Mouse (Mus musculus) gastrocnemius, postnatal 14 days (tissue): ENCODE results near the gene Zdhhc13. TPM values are rescaled to one million over a fixed set of nuclear protein-coding genes. Genes with fewer than 3 reads are reported as not detected.

Experiments
- DNase-seq: peaks from one replicate; pipeline ENCODE4 v3.0.0; 2021; ENCODE audit warnings: mixed read lengths
- intact Hi-C: fragments of 180-260 bp; cut with DNase I; formaldehyde crosslinking; loops from one replicate; pipeline ENCODE4 v1.15.1; 2025; ENCODE audit warnings: low total_unique reads
- total RNA-seq, 2 experiments: library from RNA; stranded (reverse); gene quantifications; 2 replicates each; pipeline ENCODE4 v1.2.3; 2021

The Zdhhc13 gene
- total RNA-seq, 2 experiments from 2014 or later, result 4.4 to 4.7 TPM

DNA sequence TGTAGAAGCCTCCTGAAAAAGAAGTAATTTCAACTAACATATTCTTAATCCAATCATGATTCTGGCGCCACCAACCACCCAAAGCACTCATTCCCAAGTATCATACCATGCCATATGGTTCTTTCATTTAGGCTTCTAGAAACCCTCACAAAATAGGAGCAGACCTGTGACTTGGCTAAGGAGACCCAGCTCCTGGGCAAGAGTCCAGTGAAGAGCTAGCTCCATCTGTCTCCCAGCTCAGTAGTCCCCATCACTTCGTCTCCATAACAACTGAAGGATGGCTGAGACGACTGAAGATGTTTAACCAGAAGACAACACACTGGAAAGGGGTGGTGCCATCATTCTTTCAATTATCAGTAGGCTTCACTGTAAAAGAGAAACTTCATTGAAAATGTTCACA, 9.7 kb upstream of the Zdhhc13 start:
- DNase-seq, result no peak
- intact Hi-C loops, result no loop called here

DNA sequence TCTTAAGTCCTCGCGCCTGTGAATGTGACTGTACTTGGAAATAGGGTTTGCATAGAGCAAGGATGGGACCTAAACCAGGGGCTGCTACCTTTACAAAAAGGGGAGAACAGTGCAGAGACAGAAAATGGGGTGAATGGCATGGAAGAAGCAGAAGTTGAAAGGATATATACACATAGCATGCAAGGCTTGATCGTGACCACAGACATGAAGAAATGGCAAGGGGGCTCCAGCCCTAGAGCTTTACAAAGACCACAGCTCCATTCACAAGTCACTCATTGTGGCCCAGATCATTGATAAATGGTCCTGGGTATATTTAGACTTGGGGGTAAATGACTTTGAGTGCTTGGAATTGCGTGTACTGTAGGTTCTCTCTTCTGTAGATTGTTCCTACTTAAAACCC, 6.4 kb upstream of the Zdhhc13 start:
- intact Hi-C loops, result no loop called here
- no peak for DNase-seq

DNA sequence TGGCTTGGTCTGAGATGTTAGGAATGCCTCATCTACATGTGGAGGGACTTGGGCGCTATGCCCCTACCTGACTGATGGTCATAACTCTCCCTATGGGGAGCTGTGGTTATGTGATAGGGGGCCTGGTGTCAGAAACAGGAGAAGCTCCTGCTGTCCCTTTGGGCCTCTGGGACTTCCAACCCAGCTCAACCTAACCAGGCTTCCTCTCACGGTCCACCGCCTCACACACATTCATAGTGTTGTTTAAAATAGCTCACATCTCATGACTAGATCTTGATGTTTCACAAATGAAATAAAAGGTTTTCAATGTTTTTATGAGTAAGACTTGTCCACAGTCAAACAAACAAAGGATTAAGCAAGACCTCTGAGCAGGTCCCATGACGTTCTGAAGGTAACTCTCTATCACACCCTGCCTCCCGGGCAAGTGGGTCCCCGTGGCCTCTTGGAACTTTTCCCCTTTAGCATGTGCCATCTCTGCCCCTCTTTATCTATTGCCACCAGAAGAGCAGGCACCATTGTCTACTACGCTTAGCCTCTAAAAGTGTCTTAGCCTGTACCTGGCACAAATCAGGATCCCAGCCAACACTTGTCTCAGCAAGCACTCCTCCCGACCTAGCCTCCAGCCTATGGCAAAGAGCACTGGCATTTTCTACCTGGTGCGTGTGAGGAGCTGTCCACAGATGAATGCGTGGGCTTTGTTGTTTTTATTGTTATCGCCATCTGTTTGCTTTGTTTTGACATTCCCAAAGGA, 3.9 kb upstream of the Zdhhc13 start:
- intact Hi-C loops, result no loop called here

DNA sequence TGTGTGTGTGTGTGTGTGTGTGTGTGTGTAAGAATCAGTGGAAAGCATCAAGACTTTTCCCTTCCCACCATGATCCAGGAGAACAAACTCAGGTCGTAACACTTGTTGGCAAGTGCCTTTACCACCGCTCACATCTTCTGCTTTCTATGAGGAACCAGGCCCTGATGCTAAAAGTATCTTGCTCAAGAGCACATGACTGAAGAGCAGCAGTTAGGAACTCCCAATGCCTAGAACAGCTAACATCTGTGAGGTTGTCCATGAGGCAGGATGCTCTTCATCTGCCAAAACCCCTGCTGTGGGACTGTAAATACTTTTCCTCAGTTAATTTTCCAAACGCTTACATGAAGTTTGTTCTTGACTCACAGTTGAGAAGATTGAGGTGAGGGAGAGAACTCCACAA, 455 bp upstream of the Zdhhc13 start:
- no peak for DNase-seq
- intact Hi-C loops, result no loop called here

More for the DNA sequence above, 3.9 kb upstream of the Zdhhc13 start:
- no peak for DNase-seq

DNA sequence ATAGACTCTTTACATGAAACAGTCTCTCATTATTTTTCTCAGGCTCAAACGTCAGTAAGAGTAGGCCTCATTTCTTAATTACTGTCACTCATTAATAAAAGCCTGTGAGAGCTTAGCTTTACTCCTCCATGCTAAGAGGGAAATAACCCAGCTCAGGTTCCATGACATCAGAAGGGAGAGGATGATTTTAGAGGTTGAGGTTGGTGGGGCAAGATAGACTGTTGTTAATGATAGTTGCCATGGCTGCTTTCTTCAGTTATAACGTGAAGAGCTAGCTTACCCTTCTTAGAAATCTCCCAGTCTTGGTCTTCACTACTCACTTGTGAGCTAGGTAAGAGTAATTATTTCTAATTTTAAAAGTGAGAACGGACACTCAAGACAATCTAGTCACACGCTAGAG, 1.3 kb downstream of the Zdhhc13 start:
- DNase-seq, result no peak
- intact Hi-C loops, result no loop called here

DNA sequence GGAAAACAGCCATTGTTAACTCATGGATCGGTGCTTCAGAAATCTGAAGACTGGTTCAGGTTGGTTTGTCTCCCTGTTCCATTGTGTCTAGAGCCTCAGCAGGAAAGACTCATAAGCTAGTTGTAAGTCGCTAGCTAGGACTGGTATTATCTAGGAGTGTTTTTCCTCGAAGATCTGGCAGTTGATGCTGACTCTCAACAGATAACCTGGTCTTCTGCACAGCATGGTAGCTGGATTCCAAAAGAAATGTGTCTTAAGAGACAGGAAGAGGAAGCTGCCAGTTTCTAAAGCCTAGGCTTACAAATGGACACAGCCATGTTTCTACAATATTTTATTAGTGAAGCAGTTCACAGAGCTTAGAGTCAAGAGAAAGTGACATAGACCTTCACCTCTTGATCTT, 2.6 kb downstream of the Zdhhc13 start:
- intact Hi-C loops, result no loop called here
- DNase-seq, result no peak

DNA sequence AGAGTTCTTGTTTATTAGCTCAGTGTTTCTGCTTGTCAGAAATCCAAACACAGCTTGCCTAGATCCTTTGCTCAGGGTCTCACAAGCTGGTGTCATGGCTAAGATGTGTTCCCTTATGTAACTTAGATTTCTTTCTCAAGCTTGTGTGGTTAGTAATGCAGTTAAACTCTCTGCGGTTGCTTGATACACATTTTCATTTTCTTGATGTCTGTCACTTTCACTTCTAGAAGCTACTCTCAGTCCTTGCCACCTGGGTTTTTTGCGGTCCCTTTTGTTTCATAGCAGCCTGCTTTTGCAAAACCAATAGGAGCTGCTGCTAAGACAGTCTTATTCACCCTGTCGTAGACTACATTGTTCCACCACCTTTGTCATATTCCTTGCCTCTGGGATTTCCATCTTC, 6.3 kb downstream of the Zdhhc13 start:
- no peak for DNase-seq
- intact Hi-C loops, result no loop called here

DNA sequence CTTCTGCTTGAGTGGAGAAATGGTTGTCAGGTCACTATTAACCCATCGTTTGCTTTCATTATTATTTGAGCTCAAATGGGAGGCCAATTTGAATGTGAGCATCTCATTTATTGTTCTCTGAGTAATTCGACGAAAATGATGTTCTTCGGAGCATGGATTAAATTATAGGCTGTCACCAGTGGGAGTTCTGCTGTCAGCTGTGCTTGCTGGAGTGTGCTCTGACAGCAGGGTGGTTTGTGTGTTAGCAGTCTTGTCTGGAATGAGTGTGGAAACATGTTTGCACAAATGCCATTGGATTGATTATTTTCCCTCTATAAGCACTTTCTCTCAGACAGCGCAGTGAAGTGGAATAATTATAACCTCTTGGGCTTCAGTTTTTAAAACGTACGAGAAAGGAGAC, 14.6 kb downstream of the Zdhhc13 start:
- no peak for DNase-seq
- intact Hi-C loops, result no loop called here

DNA sequence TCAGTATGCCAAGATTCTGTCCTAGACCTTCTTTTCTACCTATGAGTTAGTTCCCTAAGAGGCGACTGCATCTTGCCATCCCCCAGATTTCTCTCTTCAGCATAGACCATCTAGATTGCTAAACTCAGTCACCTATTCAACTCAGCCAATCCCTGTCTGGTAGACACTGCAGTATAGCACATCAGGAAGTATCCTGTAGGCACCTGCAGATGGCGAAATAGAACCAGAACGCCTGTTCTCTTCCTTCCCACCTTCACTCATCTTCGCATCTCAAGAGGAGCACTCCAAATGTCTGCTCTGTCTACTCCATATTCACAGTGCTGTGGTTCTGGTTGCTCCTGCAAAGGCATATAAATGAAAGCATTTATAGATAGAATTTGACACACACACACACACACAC, 17.8 kb downstream of the Zdhhc13 start:
- no peak for DNase-seq
- intact Hi-C loops, result no loop called here

DNA sequence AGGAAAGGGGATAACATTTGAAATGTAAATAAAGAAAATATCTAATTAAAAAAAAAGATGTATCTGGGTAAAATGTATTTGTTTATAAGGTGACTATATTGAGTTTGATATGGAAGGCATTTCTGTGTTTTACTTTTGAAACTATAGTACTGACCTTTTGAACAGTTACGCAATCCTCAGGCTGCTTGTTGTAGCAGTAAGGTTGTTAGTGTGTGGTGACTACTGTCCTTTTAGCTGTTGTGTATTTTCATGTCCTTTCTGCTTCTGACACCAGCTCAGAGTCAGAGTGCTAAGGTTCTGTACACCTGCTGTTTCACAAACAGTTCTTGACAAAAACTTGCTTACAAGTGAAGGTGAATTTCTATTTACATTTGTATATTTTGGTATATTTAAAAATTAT, 21.8 kb downstream of the Zdhhc13 start:
- DNase-seq, result no peak
- intact Hi-C loops, result no loop called here

DNA sequence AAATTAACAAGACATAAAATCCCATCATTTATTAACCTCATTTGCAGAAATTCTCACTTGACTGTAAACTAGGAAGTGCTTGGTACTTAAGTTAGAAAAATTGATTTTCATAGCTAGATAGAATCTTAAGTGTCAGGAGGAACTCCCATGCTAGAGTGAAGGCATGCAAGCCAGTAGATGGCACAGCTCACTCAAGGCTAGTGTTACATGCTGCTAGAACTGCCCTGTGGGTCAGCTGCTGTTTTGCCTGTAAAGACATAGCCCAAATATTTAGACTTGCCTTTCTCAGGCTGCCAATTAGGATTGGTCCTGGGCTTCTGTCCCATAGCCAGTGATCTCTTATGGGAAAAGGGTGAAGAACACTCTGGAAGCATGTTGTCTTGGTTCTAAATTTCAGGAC, 23.6 kb downstream of the Zdhhc13 start:
- intact Hi-C loops, result no loop called here
- DNase-seq, result no peak

DNA sequence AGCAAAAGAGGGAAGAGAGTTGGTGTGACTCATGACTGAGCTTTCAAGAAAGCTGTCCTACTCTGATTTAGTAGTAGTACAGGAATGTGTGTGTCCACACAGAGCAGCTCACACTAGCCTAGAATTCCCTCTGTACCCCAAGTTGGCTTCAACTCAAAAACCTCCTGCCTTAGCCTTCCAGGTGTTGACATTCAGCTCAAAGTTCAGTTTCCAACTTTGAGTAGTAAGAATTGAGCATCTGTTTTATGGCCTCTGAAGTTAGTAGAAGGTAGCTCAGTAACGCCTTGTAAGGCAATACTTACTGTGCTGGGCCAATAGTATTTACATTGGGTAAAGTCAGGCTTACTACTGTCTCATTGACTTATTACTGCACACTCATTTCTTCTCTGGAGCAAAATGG, 24.8 kb downstream of the Zdhhc13 start:
- DNase-seq, result no peak
- intact Hi-C loops, result no loop called here

DNA sequence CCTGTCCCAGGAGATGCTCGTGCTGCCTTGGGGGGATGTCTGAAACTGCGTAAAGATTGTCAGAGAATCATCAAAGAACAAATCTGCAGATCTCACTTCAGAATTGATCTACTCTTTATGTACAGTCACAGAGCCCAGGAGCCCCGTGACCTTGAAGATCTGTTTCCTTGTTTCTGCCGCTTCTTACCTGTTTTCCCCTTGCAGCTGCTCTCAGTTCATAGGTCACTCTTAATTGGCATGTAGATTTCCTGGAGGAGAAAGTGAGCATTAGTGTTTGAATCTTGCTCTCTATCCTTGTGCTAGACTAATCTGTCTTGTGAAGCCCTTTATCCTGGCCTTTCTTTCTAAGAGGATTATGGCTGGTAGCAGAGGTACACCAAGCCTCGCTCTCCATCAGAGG, 32.9 kb downstream of the Zdhhc13 start:
- intact Hi-C loops, result no loop called here
- no peak for DNase-seq

DNA sequence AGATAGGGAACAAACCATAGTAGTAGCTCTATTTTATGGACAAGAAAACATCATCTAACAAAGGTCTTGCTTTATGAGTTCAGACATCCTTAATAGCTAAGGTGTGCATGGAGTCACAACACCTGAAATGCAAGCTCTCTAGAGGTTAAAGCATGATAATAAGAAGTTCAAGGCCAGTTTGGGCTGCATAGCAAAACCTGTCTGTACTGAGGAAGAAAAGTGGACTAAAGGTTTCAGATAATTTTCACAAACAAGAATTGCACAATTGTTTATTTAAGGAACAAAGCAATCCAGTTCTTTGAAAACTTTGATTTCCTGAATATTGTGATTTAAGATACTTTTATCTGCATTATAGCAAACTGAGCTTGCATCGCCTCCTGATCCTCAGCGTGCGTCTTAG, 34.8 kb downstream of the Zdhhc13 start:
- no peak for DNase-seq
- intact Hi-C loops, result no loop called here

DNA sequence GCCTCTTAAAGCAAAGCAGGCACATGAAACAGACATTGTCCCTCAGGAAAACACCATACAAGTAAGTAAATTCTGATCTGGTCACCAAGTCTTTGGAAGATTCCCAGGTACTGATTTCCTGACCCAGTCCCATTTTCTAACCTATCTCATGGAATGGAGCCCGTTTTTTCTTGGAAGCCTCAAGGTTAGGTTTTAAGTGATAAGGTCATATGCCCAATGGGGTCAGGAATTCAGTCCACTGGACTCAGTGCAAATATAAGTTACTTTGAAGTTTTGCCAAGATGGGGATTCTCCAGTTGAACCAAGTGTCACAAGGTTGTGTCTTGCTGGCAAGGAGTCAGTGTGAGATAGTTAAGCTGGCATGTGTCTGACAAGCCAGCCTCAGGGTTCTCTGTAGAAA, 35.9 kb downstream of the Zdhhc13 start:
- intact Hi-C loops, result loop anchor here (5.0 kb wide), 1 partner anchor 48 kb away; no protein-coding TSS in a partner anchor
- no peak for DNase-seq

DNA sequence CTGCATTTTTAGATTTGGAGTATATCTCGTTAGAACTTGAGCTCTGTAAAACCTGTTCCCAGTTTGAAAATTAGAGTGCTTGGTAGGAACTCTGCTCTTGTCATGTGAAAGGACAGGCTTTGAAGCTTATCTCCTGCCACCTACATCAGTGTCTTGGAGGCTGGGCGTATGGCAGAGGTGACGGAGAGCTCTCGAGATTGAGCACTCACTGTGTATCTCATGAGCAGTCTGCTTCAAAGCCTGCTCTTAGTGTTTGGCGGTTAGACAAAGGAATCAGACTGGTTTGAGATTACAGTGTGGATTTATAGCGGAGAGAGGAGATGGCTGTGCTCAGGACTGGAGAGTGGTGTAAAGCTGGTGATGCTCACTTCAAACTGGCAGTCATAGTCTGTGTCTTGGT, 36.4 kb downstream of the Zdhhc13 start:
- DNase-seq, result no peak
- intact Hi-C loops, result loop anchor here (5.0 kb wide), 1 partner anchor 47 kb away; no protein-coding TSS in a partner anchor

DNA sequence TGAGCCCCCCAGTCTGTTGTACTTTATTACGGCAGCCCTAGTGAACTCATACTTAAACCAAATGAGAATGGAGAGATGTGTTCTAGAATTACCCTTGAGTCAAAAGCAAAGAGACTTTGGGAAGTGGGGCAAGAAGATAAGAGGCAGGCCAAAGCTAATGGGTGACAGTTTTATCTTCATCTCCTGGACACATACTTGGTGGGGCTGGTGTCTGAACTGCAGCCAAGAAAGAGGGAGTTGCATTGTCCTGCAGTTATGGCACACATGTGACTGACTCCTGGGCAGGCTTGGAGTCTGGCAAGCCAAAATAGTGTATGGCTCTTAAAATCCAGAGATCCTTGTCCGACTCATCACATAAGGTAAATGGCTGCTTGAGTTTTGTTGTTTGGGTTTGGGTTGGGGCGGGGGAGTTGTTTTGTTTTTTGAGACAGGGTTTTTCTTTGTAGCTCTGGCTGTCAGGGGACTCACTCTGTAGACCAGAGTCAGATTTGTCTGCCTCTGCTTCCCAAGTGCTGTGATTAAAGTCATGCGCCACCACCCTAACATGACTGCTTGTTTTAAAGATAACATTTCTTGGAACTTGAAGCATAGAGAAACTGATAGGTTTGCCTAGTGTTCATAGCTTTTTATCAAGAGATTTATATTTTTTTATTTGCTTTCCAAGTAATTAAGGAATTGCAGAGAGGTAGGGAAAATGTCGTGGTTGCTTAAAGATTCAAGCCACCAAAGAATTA, 40.5 kb downstream of the Zdhhc13 start:
- intact Hi-C loops, result loop anchor here (5.0 kb wide), 1 partner anchor 43 kb away; no protein-coding TSS in a partner anchor

DNA sequence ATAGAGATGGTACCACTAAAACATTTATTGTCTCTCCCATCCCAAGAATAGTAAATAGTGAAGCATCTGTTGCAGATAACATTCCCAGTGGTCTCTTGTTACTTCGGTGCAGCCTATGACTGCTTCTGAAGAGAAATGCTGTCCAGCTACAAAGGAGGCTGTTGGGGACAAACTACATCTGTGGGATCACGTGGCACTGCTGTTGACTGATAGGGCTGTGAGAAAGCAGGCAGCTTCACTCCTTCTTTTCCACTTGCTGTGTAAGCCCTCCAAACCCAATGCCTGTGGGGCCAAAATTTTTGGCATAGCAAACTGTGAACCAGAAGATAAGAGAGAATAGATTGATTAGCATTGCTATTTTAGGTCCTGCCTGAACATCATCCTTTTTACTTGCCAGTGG, 41.6 kb downstream of the Zdhhc13 start:
- intact Hi-C loops, result no loop called here
- no peak for DNase-seq

More for the DNA sequence above, 40.5 kb downstream of the Zdhhc13 start:
- DNase-seq, result no peak

DNA sequence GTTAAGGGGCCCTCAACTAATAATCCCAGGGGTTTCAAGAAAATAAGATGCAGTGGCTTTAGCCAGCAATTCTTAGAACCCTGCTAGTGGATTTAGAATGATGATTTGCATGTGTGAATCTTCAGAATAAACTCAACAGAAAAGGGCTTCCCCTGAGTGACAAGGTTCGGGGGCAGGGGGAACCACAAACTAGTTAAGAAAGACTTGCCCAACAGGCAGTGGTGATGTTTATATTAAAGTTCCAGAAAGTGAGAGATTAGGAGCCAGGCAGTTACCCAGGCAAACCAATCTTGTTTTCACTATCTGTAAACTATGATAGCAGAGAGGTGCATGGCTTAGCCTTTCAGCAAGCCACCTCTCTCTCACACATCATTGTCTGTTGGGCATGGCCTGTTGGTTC, 43.9 kb downstream of the Zdhhc13 start:
- DNase-seq, result no peak
- intact Hi-C loops, result no loop called here

DNA sequence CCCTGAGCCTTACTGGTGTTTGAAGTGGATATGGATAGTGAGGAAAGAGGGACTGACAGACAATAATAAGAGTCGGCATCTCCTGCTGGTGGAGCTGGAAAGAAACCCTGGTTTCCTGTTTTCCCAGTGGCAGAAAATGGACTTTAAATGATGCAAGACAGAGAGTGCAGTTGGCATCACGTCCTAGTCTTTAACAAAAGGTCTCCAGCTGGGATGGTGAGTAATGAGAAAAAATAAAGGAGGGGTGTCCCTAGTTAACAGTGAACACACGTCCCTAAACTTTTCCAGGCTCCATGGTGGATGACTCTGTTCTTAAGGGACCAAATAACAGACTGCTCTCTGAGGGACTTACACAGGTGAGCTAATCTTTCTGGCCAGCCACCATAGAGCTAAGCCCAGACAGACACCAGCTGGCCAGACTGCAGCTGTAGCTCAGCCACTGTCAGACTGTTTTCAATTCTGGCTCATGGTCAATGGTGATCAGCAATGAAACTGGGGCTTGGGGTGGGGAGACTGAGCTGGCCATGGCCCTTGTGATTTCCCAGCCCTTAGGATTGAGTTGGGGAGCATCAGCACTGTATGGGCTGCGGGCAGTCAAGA, 45.7 kb downstream of the Zdhhc13 start:
- DNase-seq, result no peak
- intact Hi-C loops, result no loop called here
